Mouse (Mus musculus): Measurements from ENCODE around the gene Cux2. TPM values are rescaled to one million over a fixed set of nuclear protein-coding genes. Genes with fewer than 3 reads are reported as not detected.

The Cux2 gene
- polyA plus RNA-seq, 1 experiment from 2014 or later: 3.1 TPM

- no peak overlapping the region; the same call in 1 of the 2 replicates for H3K4me3 ChIP-seq (ENCODE audit: low read depth, low read length)
- no peak overlapping the region for H3K27ac ChIP-seq (ENCODE audit: low read length)
- H3K27me3 ChIP-seq (ENCODE audit: control insufficient read depth, insufficient read depth, low read depth, low read length): no peaks in the 10 kb centered on the region
- H3K4me2 ChIP-seq (ENCODE audit: low read depth, low read length): peak overlapping the region; percentile 34; the same call in 1 of the 2 replicates
- no peaks in the 10 kb centered on the region for H3K9me3 ChIP-seq (replicated peaks; ENCODE audit: control insufficient read depth, low read length)
- H3K36me3 ChIP-seq (ENCODE audit: control insufficient read depth, insufficient read depth): no peaks in the 10 kb centered on the region
- H3K4me1 ChIP-seq (ENCODE audit: control insufficient read depth, low read depth, low read length): no peaks in the 10 kb centered on the region
- H3K9ac ChIP-seq (ENCODE audit: low read depth, low read length): no peak overlapping the region
- WGBS (ENCODE audit: insufficient replicate concordance): 54% methylated on average over 6 of the region's 6 CpGs
- no peak for ATAC-seq (ENCODE audit: low read depth)
Observed at GRCm38 (mm10) chr5:122016744-122017143, 33.2 kb downstream of the Cux2 start.

GRCm38 (mm10) chr5:122015149-122015548 lies 34.8 kb downstream of the Cux2 start:
- no peak overlapping the region for H3K27ac ChIP-seq (ENCODE audit: low read length)
- H3K4me2 ChIP-seq (ENCODE audit: low read depth, low read length): no peak overlapping the region
- H3K27me3 ChIP-seq (ENCODE audit: control insufficient read depth, insufficient read depth, low read depth, low read length): no peaks in the 10 kb centered on the region
- ATAC-seq (ENCODE audit: low read depth): no peak
- H3K9me3 ChIP-seq (replicated peaks; ENCODE audit: control insufficient read depth, low read length): no peaks in the 10 kb centered on the region
- WGBS (ENCODE audit: insufficient replicate concordance): 75% methylated on average over 17 of the region's 17 CpGs
- no peaks in the 10 kb centered on the region for H3K36me3 ChIP-seq (ENCODE audit: control insufficient read depth, insufficient read depth)
- no peak overlapping the region for H3K9ac ChIP-seq (ENCODE audit: low read depth, low read length)
- H3K4me3 ChIP-seq (ENCODE audit: low read depth, low read length): no peak overlapping the region
- no peaks in the 10 kb centered on the region for H3K4me1 ChIP-seq (ENCODE audit: control insufficient read depth, low read depth, low read length)

GRCm38 (mm10) chr5:122014671-122015070 lies 35.2 kb downstream of the Cux2 start:
- no peaks in the 10 kb centered on the region for H3K9me3 ChIP-seq (replicated peaks; ENCODE audit: control insufficient read depth, low read length)
- no peak overlapping the region for H3K4me3 ChIP-seq (ENCODE audit: low read depth, low read length)
- H3K4me2 ChIP-seq (ENCODE audit: low read depth, low read length): no peak overlapping the region
- no peaks in the 10 kb centered on the region for H3K27me3 ChIP-seq (ENCODE audit: control insufficient read depth, insufficient read depth, low read depth, low read length)
- no peak overlapping the region for H3K27ac ChIP-seq (ENCODE audit: low read length)
- no peaks in the 10 kb centered on the region for H3K36me3 ChIP-seq (ENCODE audit: control insufficient read depth, insufficient read depth)
- H3K9ac ChIP-seq (ENCODE audit: low read depth, low read length): no peak overlapping the region
- no peak for ATAC-seq (ENCODE audit: low read depth)
- WGBS (ENCODE audit: insufficient replicate concordance): 61% methylated on average over 8 of the region's 8 CpGs
- H3K4me1 ChIP-seq (ENCODE audit: control insufficient read depth, low read depth, low read length): no peaks in the 10 kb centered on the region

GRCm38 (mm10) chr5:122011289-122011688 lies 38.6 kb downstream of the Cux2 start:
- Histone ChIP-seq H3K36me3 (ENCODE audit: control insufficient read depth, insufficient read depth) (no peaks in the 10 kb centered on the region), H3K4me1 (ENCODE audit: control insufficient read depth, low read depth, low read length) (peaks cover 3% of the 10 kb centered on the region; the same call in 1 of the 2 replicates), H3K27me3 (ENCODE audit: control insufficient read depth, insufficient read depth, low read depth, low read length) (no peaks in the 10 kb centered on the region), H3K27ac (ENCODE audit: low read length) (no peak overlapping the region), H3K9me3 (replicated peaks; ENCODE audit: control insufficient read depth, low read length) (no peaks in the 10 kb centered on the region), H3K9ac (ENCODE audit: low read depth, low read length) (no peak overlapping the region), H3K4me3 (ENCODE audit: low read depth, low read length) (no peak overlapping the region), H3K4me2 (ENCODE audit: low read depth, low read length) (no peak overlapping the region)
- no peak for ATAC-seq (ENCODE audit: low read depth)
- 35% methylated on average over 9 of the region's 9 CpGs for WGBS (ENCODE audit: insufficient replicate concordance)

GRCm38 (mm10) chr5:122007946-122008441 lies 41.9 kb downstream of the Cux2 start:
- Histone ChIP-seq H3K9me3 (replicated peaks; ENCODE audit: control insufficient read depth, low read length) (no peaks in the 10 kb centered on the region), H3K4me1 (ENCODE audit: control insufficient read depth, low read depth, low read length) (peaks cover 8% of the 10 kb centered on the region), H3K36me3 (ENCODE audit: control insufficient read depth, insufficient read depth) (no peaks in the 10 kb centered on the region), H3K9ac (ENCODE audit: low read depth, low read length) (no peak overlapping the region), H3K27me3 (ENCODE audit: control insufficient read depth, insufficient read depth, low read depth, low read length) (no peaks in the 10 kb centered on the region), H3K27ac (ENCODE audit: low read length) (no peak overlapping the region), H3K4me2 (ENCODE audit: low read depth, low read length) (no peak overlapping the region), H3K4me3 (ENCODE audit: low read depth, low read length) (no peak overlapping the region)
- 68% methylated on average over 10 of the region's 10 CpGs for WGBS (ENCODE audit: insufficient replicate concordance)
- ATAC-seq (ENCODE audit: low read depth): no peak

GRCm38 (mm10) chr5:122003460-122003859 lies 46.4 kb downstream of the Cux2 start:
- H3K4me2 ChIP-seq (ENCODE audit: low read depth, low read length): no peak overlapping the region
- no peak overlapping the region for H3K4me3 ChIP-seq (ENCODE audit: low read depth, low read length)
- 41% methylated on average over 6 of the region's 6 CpGs for WGBS (ENCODE audit: insufficient replicate concordance)

GRCm38 (mm10) chr5:122002148-122002547 lies 47.8 kb downstream of the Cux2 start:
- peaks cover 6% of the 10 kb centered on the region for H3K4me1 ChIP-seq (ENCODE audit: control insufficient read depth, low read depth, low read length)
- H3K27me3 ChIP-seq (ENCODE audit: control insufficient read depth, insufficient read depth, low read depth, low read length): no peaks in the 10 kb centered on the region
- no peak for ATAC-seq (ENCODE audit: low read depth)
- H3K4me2 ChIP-seq (ENCODE audit: low read depth, low read length): no peak overlapping the region
- H3K4me3 ChIP-seq (ENCODE audit: low read depth, low read length): no peak overlapping the region
- 64% methylated on average over 18 of the region's 18 CpGs for WGBS (ENCODE audit: insufficient replicate concordance)
- H3K36me3 ChIP-seq (ENCODE audit: control insufficient read depth, insufficient read depth): no peaks in the 10 kb centered on the region
- no peak overlapping the region for H3K9ac ChIP-seq (ENCODE audit: low read depth, low read length)
- H3K27ac ChIP-seq (ENCODE audit: low read length): no peak overlapping the region
- no peaks in the 10 kb centered on the region for H3K9me3 ChIP-seq (replicated peaks; ENCODE audit: control insufficient read depth, low read length)

More at GRCm38 (mm10) chr5:122003460-122003859, 46.4 kb downstream of the Cux2 start:
- Histone ChIP-seq H3K4me1 (ENCODE audit: control insufficient read depth, low read depth, low read length) (peaks cover 7% of the 10 kb centered on the region), H3K36me3 (ENCODE audit: control insufficient read depth, insufficient read depth) (no peaks in the 10 kb centered on the region), H3K9me3 (replicated peaks; ENCODE audit: control insufficient read depth, low read length) (no peaks in the 10 kb centered on the region), H3K9ac (ENCODE audit: low read depth, low read length) (no peak overlapping the region), H3K27ac (ENCODE audit: low read length) (no peak overlapping the region), H3K27me3 (ENCODE audit: control insufficient read depth, insufficient read depth, low read depth, low read length) (no peaks in the 10 kb centered on the region)
- peak; percentile 71 for ATAC-seq (ENCODE audit: low read depth)

- Histone ChIP-seq H3K9ac (ENCODE audit: low read depth, low read length) (no peak overlapping the region), H3K27ac (ENCODE audit: low read length) (no peak overlapping the region), H3K27me3 (ENCODE audit: control insufficient read depth, insufficient read depth, low read depth, low read length) (no peaks in the 10 kb centered on the region), H3K4me1 (ENCODE audit: control insufficient read depth, low read depth, low read length) (peaks cover 9% of the 10 kb centered on the region), H3K4me3 (ENCODE audit: low read depth, low read length) (no peak overlapping the region), H3K9me3 (replicated peaks; ENCODE audit: control insufficient read depth, low read length) (no peaks in the 10 kb centered on the region), H3K36me3 (ENCODE audit: control insufficient read depth, insufficient read depth) (no peaks in the 10 kb centered on the region), H3K4me2 (ENCODE audit: low read depth, low read length) (no peak overlapping the region)
- ATAC-seq (ENCODE audit: low read depth): no peak
- WGBS (ENCODE audit: insufficient replicate concordance): 77% methylated on average over 9 of the region's 9 CpGs
Observed at GRCm38 (mm10) chr5:122001311-122001710, 48.6 kb downstream of the Cux2 start.

GRCm38 (mm10) chr5:122000381-122000780 lies 49.5 kb downstream of the Cux2 start:
- Histone ChIP-seq H3K4me3 (ENCODE audit: low read depth, low read length) (no peak overlapping the region), H3K4me1 (ENCODE audit: control insufficient read depth, low read depth, low read length) (peaks cover 9% of the 10 kb centered on the region), H3K27ac (ENCODE audit: low read length) (no peak overlapping the region), H3K4me2 (ENCODE audit: low read depth, low read length) (no peak overlapping the region), H3K9ac (ENCODE audit: low read depth, low read length) (no peak overlapping the region), H3K27me3 (ENCODE audit: control insufficient read depth, insufficient read depth, low read depth, low read length) (no peaks in the 10 kb centered on the region), H3K36me3 (ENCODE audit: control insufficient read depth, insufficient read depth) (no peaks in the 10 kb centered on the region), H3K9me3 (replicated peaks; ENCODE audit: control insufficient read depth, low read length) (no peaks in the 10 kb centered on the region)
- 82% methylated on average over 16 of the region's 16 CpGs for WGBS (ENCODE audit: insufficient replicate concordance)
- ATAC-seq (ENCODE audit: low read depth): no peak
